Mouse (Mus musculus): ENCODE data around the gene Accsl.

- TF ChIP-seq CTCF (IDR thresholded peaks at IDR 0.05; ENCODE audit: extremely low read depth, insufficient read depth, low read length) (no peak), POLR2A (IDR thresholded peaks at IDR 0.05; ENCODE audit: extremely low read depth, insufficient read depth, low read length) (no peak)
Observed at GRCm38 (mm10) chr2:93836232-93836785, 32.6 kb downstream of the Accsl start.
